Mouse (Mus musculus) kidney, embryonic 16.5 days (tissue): Measurements from ENCODE around the gene Sox21. TPM values are rescaled to one million over a fixed set of nuclear protein-coding genes. Genes with fewer than 3 reads are reported as not detected.

Experiments
- ATAC-seq: fragments of 200-750 bp; cut with Nextera tagmentation; 2 replicates; pipeline ENCODE4 v1.8.0; 2017; ENCODE audit warnings: moderate TSS enrichment; ENCODE audit not compliant: low FRiP score, low TSS enrichment
- H3K27ac ChIP-seq: fragments of 300-500 bp; sonication (generic); 2 replicates; pipeline ENCODE4 v1.5.1; 2014; ENCODE audit warnings: low read length
- H3K27me3 ChIP-seq: fragments of 300-500 bp; sonication (generic); 2 replicates; pipeline ENCODE4 v1.6.1; 2014; ENCODE audit warnings: low read length, control low read depth, mixed read lengths; ENCODE audit not compliant: insufficient read depth
- H3K36me3 ChIP-seq: fragments of 300-500 bp; sonication (generic); 2 replicates; pipeline ENCODE4 v1.6.1; 2014; ENCODE audit warnings: low read length, control low read depth, mixed read lengths; ENCODE audit not compliant: insufficient read depth
- H3K4me1 ChIP-seq: fragments of 300-500 bp; sonication (generic); 2 replicates; pipeline ENCODE4 v1.6.1; 2014; ENCODE audit warnings: low read length, control low read depth, mixed read lengths; ENCODE audit not compliant: insufficient read depth
- H3K4me2 ChIP-seq: fragments of 300-500 bp; sonication (generic); replicated peaks from 2 replicates; pipeline ENCODE4 v1.6.1; 2014; ENCODE audit warnings: low read depth, low read length
- H3K4me3 ChIP-seq: fragments of 300-500 bp; sonication (generic); 2 replicates; pipeline ENCODE4 v1.5.1; 2014; ENCODE audit warnings: mild to moderate bottlenecking, low read length
- H3K9ac ChIP-seq: fragments of 300-500 bp; sonication (generic); replicated peaks from 2 replicates; pipeline ENCODE4 v1.6.1; 2014; ENCODE audit warnings: low read length
- H3K9me3 ChIP-seq: fragments of 300-500 bp; sonication (generic); 2 replicates; pipeline ENCODE4 v1.6.1; 2016; ENCODE audit warnings: low read length, control low read depth
- WGBS: fragments of 180-500 bp; shearing (Covaris S2); extraction: QIAGEN DNeasy Blood & Tissue Kit; methylation state at CpG from one replicate; pipeline ENCODE4 v1.1.7; 2014; 5-methylcytosine and 5-hydroxymethylcytosine counted together
- microRNA-seq: library from miRNA; unstranded; fragments of <30 nt; microRNA quantifications from one replicate; pipeline ENCODE4, GENCODE M21; 2016
- polyA plus RNA-seq: library from polyadenylated mRNA; unstranded; fragments of >200 nt; fragmentation: Nextera tagmentation; extraction: Ambion mirVana; gene quantifications from 2 replicates; pipeline ENCODE4 v1.2.1, GENCODE M21; 2015

The Sox21 gene
- polyA plus RNA-seq, 1 experiment from 2014 or later = not detected

DNA sequence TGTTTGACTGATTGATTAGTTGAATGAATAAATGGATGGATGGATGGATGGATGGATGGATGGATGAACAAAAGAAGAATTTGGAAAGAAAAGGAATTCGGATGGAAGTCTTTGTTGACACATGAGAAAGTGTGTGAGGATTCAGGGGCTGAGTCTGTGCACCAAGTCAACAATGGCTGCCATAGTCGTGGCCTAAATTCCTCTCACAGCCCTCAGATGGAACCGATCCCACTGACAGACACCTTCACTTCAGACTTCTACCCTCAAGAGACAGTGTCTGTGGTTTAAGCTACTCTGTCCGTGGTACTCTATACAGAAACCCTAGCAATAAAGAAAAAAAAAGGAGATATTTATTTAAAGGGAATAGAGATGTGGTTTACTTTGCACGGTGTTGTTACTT is 34.8 kb downstream of the Sox21 start:
- Histone ChIP-seq H3K4me3 (no peak overlapping the region), H3K27ac (no peak overlapping the region), H3K4me2 (no peak overlapping the region), H3K4me1 (no peaks in the 10 kb centered on the region), H3K9me3 (0 out of 2 replicates have a peak, but pooled peaks cover 6% of the 10 kb centered on the region), H3K36me3 (no peaks in the 10 kb centered on the region), H3K9ac (no peak overlapping the region), H3K27me3 (peaks cover 10% of the 10 kb centered on the region; the same call in 1 of the 2 replicates)
- 88% methylated on average over 5 of the region's 5 CpGs for WGBS
- ATAC-seq = no peak

DNA sequence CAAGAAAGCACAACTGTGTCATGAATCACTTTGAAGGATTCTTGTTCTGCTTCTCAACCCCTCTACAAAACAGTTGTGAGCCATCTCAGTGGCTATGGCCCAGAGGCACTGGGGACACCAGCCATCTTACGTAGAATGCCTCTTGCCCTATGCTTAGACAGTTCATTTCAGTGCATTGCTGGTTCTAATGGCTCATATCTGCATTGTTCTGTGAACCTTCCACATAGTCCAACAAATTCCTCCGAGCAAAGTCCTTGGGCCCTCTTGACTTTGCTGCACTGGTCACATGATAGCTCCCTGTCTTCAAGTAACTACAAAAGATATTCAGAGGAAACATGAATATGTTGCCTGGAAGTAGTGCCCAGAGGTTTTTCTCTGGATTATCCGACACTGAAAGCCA is 36.1 kb downstream of the Sox21 start:
- H3K27me3 ChIP-seq = peaks cover 18% of the 10 kb centered on the region
- H3K4me3 ChIP-seq = no peak overlapping the region
- no peak overlapping the region for H3K9ac ChIP-seq
- H3K36me3 ChIP-seq = no peaks in the 10 kb centered on the region
- H3K27ac ChIP-seq = no peak overlapping the region
- 87% methylated on average over 3 of the region's 3 CpGs for WGBS
- no peak for ATAC-seq
- H3K4me2 ChIP-seq = no peak overlapping the region
- 0 out of 2 replicates have a peak, but pooled peaks cover 6% of the 10 kb centered on the region for H3K9me3 ChIP-seq
- H3K4me1 ChIP-seq = no peaks in the 10 kb centered on the region

DNA sequence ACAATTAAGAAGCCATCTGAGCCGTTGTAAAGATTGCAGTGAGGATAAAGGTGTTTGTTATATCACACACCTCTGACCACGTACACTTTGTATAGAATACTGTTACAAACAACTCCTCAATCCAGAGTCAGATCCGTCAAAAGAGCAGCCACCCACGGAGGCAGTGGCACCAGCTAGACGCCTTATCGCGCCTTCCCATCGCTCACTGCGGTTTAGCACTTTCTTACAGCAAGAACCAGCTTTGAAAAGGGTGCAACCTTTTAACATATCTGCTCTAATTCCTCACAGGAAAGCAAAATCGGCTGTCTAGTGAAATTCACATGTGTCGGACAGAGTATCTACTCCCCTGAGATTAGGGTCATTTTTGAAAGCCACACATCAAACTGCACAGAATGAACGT is 39.8 kb downstream of the Sox21 start:
- Histone ChIP-seq H3K9ac (no peak overlapping the region), H3K4me3 (no peak overlapping the region), H3K4me2 (no peak overlapping the region), H3K36me3 (no peaks in the 10 kb centered on the region), H3K27ac (no peak overlapping the region), H3K27me3 (peaks cover 50% of the 10 kb centered on the region), H3K4me1 (no peaks in the 10 kb centered on the region), H3K9me3 (0 out of 2 replicates have a peak, but pooled peaks cover 3% of the 10 kb centered on the region)
- WGBS = 56% methylated on average over 12 of the region's 12 CpGs
- no peak for ATAC-seq

DNA sequence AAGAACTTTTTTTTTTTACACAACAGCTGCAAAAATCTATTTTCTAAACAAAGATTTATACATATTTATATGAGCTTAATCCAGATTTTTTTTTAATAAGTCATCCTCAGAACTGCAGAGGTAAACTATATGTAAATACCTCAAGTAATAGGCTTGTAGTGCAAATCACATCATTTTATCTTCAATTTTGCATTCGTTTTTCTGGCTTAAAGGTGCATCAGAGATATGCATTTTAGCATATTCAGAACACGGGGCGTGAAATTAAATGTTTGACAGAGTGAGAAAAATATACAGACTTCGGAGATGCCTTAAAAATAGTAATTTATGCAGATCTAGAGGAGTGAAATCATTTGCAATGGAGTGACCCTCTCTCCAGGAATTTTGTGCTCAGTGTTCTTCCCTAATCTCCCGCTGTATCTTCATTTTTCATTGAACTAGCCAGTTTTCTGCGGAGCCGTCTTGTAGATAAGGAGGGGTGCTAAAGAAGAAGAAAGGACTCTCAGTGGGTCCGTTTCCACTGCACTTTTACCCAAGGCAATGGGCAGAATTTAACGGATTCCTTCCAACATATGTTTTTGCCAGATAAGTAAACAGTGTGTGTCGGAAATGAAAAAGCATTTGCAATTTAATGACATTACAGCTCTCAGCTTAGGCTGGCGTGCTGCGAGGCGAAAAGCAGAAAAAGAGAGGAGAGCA is 42.5 kb downstream of the Sox21 start:
- WGBS = 74% methylated on average over 13 of the region's 13 CpGs
- ATAC-seq = no peak

DNA sequence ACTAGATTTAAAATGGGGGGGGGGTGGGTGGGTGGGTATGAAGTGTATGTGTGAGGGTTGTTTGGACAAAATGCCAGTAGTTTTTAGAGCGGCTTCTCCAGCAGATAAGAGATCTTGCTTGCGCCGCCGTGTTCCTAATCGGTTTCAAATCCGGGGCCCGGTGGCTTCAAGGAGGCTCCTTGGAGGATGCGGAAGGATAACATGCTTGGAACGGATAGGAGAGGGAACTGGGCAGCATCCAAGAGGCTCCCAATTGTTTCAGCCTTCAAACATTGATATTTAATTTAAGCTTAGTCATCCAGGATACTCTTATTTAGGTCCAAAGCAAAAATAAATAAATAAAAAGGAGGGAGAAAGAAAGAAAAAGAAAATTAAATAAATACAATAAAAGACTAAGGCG is 43.2 kb downstream of the Sox21 start:
- WGBS = 63% methylated on average over 10 of the region's 10 CpGs
- ATAC-seq = no peak
- Histone ChIP-seq H3K4me2 (no peak overlapping the region), H3K4me1 (no peaks in the 10 kb centered on the region), H3K27ac (no peak overlapping the region), H3K27me3 (peaks cover 53% of the 10 kb centered on the region), H3K9ac (no peak overlapping the region), H3K4me3 (no peak overlapping the region), H3K9me3 (no peaks in the 10 kb centered on the region), H3K36me3 (no peaks in the 10 kb centered on the region)

More for the DNA sequence above, 42.5 kb downstream of the Sox21 start:
- H3K4me1 ChIP-seq = no peaks in the 10 kb centered on the region
- H3K9me3 ChIP-seq = no peaks in the 10 kb centered on the region
- H3K4me2 ChIP-seq = no peak overlapping the region
- no peak overlapping the region for H3K9ac ChIP-seq
- no peak overlapping the region for H3K4me3 ChIP-seq
- peaks cover 53% of the 10 kb centered on the region for H3K27me3 ChIP-seq
- H3K36me3 ChIP-seq = no peaks in the 10 kb centered on the region
- no peak overlapping the region for H3K27ac ChIP-seq

DNA sequence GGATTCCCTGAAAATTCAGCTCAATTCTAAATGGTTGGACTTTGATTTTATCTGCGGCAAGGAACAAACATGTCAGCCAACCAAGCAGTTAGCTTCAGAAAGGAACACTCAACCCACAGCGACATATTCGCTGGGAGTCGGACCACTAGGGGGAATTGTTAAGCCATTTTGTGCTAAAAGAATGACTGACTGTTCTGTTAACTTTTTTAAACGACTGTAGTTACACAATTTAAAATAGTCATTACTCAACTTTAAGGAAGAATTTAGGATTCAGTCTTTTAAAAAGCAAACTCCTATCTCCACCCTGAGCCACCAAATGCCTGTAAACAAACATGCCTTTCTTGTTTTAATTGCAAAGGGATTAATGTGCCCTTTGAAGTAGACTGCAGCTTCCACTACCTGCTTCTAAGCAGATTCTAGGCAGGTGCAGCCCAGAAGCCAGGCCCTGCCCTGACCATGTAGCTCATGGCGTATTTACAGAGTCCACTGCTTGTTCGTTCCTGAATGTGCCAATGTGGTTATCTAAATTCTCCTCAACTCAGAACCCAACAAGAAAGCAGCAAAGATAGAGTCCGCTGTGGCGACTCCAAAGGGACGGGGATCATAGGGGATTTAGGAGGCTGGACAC is 43.7 kb downstream of the Sox21 start:
- Histone ChIP-seq H3K9me3 (no peaks in the 10 kb centered on the region), H3K4me3 (no peak overlapping the region), H3K9ac (no peak overlapping the region), H3K4me1 (no peaks in the 10 kb centered on the region), H3K36me3 (no peaks in the 10 kb centered on the region), H3K27me3 (peaks cover 53% of the 10 kb centered on the region), H3K27ac (no peak overlapping the region), H3K4me2 (no peak overlapping the region)
- no peak for ATAC-seq
- WGBS = 51% methylated on average over 10 of the region's 10 CpGs

DNA sequence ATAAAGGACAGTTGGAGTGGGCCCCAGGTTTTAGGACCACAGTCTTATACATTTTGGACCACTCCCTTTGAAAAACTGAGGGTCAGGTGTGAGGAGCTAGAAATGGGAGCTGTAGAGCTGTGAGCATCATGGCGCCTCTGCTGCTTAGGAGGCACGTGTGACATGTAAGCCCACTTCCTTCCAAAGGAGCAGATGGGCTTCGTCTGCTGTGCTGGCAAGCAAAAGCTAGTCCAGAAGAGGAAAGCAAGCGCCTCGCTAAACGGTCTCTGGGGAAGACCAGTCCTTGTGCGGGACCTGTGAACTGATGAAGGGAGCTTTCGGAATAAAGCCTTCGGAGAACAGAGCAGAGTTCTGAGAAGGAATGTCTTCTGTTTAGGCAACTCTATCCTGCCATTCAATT is 45.4 kb downstream of the Sox21 start:
- 73% methylated on average over 9 of the region's 9 CpGs for WGBS
- H3K4me1 ChIP-seq = no peaks in the 10 kb centered on the region

More for the DNA sequence above, 45.4 kb downstream of the Sox21 start:
- no peaks in the 10 kb centered on the region for H3K9me3 ChIP-seq
- H3K4me2 ChIP-seq = no peak overlapping the region
- H3K27ac ChIP-seq = no peak overlapping the region
- no peaks in the 10 kb centered on the region for H3K36me3 ChIP-seq
- H3K4me3 ChIP-seq = no peak overlapping the region
- no peak for ATAC-seq
- peaks cover 41% of the 10 kb centered on the region for H3K27me3 ChIP-seq
- H3K9ac ChIP-seq = no peak overlapping the region

Small RNAs within 50 kb of the gene (microRNA-seq; reads per million reads assigned to microRNA genes)
- gene Mir6241 = not detected

Other genes with a start within 250 kb of the Sox21 start
- 0.76 and 1.2 TPM in 2 replicates for gene Dct, start 184.8 kb downstream of the Sox21 start, polyA plus RNA-seq
- 33.4 and 34.9 TPM in 2 replicates for gene Tgds, start 104.3 kb downstream of the Sox21 start, polyA plus RNA-seq
- 57.2 and 60.3 TPM in 2 replicates for gene Gpr180, start 99.9 kb downstream of the Sox21 start, polyA plus RNA-seq
- gene Gm9376, start 29.9 kb upstream of the Sox21 start, polyA plus RNA-seq = not detected in 2 replicates